Mouse (Mus musculus) cerebellum, adult 11-12 months (tissue): ENCODE measurements around the gene Pth1r.

ENCODE experiments used
- DNase-seq: peaks from one replicate; pipeline ENCODE4 v3.0.0; 2022

Pth1r gene

DNA sequence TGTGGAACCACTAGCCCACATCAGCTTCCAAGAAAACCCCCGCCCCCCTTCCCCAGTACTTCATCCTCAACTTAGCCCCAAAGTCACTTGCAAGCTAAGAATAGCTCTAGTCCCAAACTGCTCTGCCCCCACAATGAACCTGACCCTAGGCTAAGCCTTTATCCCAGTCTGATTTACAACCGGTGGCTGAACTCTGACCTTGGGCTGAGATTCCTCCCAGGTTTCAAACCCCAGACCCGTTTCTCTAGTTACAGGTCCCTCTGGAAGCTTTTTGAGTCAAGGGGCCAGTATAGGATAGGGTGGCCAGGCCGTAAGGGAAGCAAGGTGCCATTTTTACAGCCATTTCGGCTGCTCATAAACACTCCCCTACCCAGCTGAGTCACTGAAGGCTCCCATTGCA, 707 bp downstream of the Pth1r start:
- DNase-seq, result no peak

DNA sequence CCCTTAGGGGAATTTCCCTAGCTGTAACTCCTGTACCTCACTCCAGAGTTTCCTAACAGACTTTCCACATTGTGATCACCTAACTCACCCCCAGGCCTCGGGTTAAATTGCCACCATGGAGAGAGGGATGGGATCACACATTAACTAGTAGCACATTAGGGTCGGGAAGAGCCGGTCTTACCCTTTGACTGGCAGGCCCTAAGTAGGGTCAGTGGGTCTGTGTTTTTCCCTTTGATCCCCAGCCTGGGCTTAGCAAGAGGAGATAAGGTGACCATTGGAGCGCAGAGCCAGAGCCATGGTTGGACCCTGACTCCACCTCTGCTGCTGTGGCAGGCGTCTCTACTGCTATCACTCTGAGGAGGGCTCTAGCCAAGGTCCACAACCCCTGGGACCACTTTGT, 1.2 kb downstream of the Pth1r start:
- DNase-seq, result no peak

DNA sequence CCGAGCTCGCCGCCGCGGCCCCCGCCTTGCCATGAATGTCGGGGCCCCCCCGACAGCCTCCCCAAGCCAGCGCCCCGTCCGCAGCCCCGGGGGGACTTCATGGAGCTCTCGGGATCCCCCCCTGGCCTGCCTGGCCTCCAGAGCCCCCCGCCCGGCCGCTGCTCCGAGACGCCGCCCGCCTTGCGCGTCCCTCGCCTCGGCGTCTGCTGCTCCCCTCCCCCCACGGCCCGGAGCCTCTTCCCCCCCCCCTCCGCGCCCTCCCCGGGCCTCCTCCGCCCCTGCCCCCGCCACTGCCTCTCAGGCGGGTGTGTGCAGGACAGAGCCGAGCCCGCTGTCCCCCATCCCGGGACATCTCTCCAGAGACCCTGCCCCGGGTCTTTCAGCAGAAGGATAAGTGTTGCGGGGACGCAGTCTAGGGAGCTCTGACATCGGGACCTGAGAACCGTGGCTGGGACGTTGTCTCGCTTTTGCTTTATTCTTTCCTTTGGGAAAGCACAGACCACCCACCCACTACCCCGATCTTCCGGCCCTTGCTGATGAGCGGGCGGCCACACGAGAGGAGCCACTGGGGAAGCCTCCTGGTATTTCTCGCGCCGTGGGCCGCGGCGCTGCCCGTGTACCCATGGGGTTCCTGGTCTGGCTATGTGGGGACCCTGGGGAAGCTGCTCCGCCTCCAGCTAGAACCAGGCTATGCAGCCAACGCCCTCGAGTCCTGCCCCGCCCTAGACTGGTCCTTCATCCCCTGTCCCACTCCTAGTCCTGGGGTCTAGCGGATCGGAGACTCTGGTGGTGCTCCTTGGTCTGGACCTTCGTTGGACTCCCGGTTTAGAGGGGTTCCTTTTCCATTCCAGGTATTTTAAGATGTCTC, 3.3 kb downstream of the Pth1r start:
- DNase-seq, result no peak

DNA sequence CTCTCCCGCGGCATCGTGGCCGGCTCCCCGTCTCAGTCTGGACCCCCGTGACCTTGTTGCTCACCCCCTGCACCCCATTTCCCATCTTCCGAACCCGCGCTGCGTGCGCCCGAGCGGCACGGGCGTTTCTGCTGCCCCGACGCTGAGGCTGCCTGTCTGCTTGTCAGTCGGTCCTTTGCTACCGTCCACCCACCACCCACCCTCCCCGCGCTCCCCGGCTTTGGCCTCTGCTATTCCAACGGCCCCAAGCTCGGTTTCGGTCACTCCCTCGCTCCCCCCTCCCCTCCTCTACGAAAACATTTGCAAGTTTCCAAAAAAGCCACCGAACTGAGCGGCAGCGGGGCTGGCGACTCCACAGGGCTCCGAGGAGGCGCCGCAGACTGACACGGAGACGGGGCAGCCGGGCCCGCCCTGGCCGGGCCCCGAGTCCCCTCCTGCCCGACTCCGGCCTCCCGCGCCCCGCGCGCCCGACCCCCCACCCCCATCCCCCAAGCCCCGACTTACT, 3.9 kb downstream of the Pth1r start:
- no peak for DNase-seq

DNA sequence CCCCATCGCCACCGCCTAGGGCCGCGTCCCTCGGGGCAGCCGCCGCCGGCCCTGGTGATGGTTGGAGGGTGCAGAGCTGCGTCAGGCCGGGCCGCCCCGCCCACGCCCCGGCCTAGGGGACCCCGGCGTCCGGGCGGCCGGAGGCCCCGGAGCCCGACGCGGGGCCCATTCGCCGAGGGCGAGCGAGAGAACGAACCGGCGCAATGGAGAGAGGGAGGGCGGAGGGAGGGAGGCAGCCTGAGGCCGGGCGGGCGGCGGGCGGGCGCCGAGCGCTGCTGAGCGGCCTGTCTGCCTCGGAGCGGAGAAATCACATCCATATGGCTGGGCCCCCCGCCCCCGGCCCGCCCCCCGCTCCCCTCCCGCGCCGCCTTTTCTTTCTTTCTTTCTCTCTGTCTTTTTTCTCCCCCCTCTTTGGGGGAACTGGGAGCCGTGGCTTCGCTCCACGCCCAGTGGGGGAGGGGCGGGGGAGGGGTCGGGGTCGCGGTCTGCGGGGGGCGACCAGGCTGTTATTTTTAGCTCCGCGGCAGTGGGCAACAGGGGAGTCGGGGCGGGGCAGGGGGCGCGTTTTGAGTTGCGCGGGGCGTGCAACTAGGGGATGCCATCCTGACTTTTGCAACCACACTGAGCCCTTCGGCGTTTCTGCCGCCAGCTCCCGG, 4.5 kb downstream of the Pth1r start:
- DNase-seq, result no peak

- DNase-seq, result no peak
Observed at GRCm38 (mm10) chr9:110741711-110742294, 5.1 kb downstream of the Pth1r start, which contains the start of gene Myl3. Gene Myl3 (plus strand): TSS chr9:110741861.

DNA sequence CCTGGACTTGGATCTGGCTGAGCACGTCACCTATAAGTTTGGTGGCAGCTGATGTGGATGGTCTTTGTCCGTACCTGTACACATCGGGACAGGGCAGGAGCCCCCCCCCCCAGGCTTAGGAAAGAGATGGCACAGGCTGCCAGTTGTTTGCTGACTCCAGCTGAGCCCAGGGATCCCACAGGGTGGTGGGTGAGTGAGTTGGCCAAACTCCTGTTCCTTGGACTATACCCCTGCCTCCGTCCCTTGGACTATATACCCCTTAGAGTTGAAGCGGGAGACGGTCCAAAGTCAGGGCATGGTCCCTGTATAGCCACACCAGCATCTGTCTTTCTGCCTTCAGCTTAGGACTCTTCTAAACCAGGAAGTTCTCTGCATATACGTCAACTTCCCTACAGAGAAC, 7.0 kb downstream of the Pth1r start:
- no peak for DNase-seq

GRCm38 (mm10) chr9:110738054-110738453, 8.9 kb downstream of the Pth1r start:
- no peak for DNase-seq

DNA sequence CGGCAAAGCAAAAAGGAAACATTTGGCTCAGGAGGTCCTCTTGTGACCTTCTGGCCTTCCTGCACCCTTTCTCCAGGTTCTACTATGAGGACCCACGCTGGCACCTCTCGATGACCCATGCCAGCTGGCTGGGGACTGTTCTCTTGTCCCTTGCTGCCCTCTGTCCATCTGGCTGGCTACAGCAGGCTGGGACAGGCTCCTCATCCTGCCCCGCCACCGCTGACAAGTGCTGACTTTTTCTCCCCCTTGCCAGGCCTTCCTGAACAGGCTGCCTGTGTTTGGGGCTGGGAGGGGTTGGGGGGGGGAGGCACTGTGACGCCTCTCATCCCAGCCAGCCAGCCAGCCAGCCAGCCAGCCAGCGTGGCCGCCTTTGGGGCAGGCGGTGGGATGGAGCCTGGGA, 10.6 kb downstream of the Pth1r start:
- DNase-seq, result no peak

GRCm38 (mm10) chr9:110734154-110734553, 12.8 kb downstream of the Pth1r start:
- no peak for DNase-seq

DNA sequence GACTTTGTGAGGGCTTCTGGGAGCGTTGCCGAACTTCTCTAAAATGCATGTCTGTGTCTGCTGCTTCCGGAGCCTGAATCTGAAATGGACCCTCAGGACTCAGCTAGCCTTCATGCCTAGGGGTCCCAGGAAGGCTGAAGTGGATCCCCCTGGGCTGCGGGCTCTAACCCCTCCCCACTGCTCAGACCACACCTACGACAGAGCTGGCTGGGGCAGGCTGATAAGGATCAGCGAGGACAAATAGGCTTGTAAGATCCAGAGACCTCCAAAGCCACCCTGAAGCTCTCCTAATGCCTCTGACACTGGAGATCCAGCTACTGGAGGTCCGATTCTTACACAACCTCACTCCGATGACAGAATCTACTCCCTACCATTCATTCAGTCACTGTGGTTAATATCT, 13.8 kb downstream of the Pth1r start:
- DNase-seq, result no peak

GRCm38 (mm10) chr9:110732623-110733022, 14.3 kb downstream of the Pth1r start:
- DNase-seq, result no peak

GRCm38 (mm10) chr9:110731859-110732258, 15.1 kb downstream of the Pth1r start:
- DNase-seq, result no peak

DNA sequence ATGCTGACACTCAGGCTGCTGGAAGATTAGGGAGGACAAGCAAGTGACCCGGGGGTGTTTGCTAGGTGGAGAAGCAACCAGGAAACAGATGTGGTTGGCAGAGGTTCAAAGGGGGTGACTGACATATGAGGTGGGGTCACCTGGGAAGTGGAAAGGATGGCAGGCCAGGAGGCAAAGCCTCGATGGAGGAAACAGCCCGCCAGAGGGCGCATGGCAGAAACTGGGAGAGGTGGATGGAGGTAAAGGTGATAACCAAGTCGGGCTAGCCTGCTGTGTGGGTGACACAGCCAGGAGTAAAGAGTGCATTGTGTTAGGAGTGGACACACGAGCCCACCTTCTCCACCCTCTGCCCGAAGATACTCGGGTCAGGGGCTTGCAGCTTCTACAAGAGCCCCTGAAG, 17.1 kb downstream of the Pth1r start:
- no peak for DNase-seq

DNA sequence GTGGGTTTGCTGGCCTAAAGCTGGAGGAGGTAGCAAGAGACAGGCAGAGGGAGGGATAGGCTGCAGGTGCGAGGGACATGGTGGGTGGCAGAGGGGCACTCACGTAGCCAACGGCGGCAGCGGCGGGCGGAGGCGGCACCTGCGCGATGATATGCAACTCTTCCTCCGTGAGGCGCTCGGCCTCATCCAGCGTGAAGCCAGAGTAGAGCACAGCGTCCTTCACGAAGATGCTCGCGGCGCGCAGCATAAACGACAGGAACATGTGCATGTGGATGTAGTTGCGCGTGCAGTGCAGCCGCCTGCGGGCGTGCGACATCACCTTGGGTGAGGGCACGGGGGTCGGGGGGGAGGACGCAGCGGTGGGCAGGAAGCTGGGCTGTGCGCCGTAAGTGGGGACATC, 20.1 kb downstream of the Pth1r start:
- no peak for DNase-seq

- no peak for DNase-seq
Observed at GRCm38 (mm10) chr9:110725721-110726135, 21.2 kb downstream of the Pth1r start.

DNA sequence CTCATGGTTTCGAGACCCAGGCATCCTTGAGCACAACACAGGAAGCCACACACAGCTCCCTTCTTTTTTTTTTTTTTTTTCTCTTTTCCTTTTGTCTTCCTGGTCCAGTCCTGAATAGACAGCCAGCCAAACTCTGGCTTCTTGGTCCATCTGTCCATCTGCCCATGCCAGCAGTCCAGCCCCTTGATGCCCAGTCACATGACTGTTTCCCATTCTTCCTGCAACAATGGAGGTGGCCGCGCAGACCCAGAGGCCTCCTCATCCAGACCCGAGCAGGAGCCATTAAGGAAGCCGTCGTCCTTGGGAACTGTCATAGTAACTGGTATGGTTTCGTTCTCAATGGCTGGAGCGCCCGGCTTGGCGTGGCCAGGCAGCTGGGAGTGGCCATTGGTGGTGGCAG, 24.9 kb downstream of the Pth1r start:
- DNase-seq, result no peak

- DNase-seq, result no peak
Observed at GRCm38 (mm10) chr9:110719977-110720376, 27.0 kb downstream of the Pth1r start.

DNA sequence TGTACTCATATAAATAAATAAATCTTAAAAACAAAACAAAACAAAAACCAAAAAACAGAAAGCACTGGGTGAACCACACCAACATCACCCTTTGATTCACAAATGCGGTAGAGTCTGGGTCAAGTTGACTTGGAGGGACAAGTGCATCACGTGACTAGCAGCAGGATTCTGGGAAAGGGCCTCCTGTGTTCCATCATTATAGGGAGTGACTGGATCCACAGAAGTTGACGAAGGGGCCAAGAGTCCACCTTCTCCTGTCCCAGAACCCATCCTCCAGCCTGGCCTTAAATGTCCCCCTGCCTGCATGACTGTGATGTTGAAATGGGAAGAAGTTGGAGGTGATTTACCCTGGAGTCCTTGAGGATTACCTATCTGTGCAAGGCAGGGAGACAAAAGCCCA, 28.1 kb downstream of the Pth1r start:
- DNase-seq, result no peak

DNA sequence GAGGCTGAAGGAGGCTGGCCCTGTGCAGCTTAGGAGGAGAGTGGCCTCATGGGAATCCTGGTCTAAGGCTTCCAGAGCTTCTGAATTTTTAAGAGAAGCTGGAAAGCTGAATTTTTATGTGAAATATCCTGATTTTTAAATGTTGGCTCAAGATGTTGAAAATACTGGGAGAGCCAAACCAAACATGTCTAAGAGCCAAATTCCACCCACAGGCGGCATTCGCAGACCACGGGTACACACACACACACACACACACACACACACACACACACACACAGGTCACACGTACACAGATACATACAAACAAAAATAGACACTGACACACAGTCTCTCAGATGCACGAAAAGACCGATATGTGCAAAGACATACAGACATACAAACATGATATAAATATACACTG, 28.9 kb downstream of the Pth1r start:
- DNase-seq, result no peak

DNA sequence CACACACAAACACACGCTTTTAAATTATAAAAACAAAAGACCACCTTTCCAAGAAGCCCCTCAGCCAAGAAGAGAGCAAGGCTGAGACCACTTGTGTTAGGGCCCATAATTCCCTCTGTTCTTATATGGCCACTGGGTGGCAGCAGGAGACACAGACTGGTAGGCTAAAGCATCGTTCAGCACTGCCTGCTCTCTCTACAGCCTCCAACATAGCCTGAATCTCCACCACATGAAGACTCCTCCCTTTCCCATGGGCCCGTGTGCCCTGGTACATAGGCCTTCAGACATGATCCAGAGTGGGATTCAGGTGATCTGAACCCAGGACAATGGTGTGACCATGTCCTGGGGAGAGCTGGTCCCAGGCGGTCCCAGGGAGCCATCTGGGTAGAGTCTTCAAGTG, 30.2 kb downstream of the Pth1r start:
- no peak for DNase-seq

GRCm38 (mm10) chr9:110715426-110715825, 31.5 kb downstream of the Pth1r start:
- DNase-seq, result no peak

GRCm38 (mm10) chr9:110713389-110713788, 33.6 kb downstream of the Pth1r start:
- no peak for DNase-seq

- DNase-seq, result no peak
Observed at GRCm38 (mm10) chr9:110712545-110712944, 34.4 kb downstream of the Pth1r start.
